Mouse (Mus musculus): Measurements from ENCODE around the gene Metap1d.
A peak's percentile ranks its signal among the peaks of the same experiment; 100 is the strongest.

Gene Metap1d

DNA sequence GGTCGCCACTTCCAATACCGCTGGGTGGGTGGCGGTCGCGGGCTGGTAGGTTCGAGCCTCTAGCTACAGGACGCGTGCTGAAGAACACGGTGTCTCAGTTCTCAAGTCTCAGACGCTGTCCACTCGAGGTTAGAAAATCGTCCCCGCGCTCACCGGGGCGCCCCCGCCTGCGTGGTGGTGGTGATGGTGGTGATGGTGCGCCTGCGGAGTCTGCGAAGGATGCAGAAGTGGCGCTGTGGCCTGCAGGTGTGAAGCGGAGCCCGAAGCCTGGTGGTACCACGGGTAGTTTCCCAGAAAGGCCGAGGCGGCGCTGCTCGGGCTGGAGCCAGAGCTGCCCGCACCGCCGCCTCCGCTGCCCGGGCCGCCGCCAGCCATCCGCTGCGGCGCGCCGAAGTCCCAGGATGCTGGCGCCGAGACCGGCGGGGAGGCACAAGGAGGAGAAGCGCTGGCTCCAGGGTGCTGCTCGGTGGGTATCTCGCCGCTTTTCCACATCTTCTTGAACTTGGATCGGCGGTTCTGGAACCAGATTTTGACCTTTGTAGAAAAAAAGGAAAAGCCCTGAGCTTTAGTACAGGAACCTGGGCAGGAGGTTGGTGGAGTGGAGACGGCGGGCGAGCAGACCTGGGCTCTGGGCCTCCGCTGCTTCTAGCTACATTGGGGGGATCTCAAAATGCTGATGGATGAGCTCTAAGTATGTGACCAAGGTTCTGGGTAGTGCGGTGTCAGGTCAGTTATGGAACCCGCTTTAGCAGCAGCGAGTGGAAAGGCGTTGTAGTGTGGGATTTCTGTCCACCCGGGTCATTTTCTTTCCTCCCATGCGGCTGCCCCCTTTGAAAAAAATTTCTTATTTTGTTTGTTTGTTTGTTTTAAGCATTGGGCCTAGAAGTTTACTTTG is 91.6 kb downstream of the Metap1d start:
- DNase-seq (ENCODE audit: inconsistent ontology term) = no peak

DNA sequence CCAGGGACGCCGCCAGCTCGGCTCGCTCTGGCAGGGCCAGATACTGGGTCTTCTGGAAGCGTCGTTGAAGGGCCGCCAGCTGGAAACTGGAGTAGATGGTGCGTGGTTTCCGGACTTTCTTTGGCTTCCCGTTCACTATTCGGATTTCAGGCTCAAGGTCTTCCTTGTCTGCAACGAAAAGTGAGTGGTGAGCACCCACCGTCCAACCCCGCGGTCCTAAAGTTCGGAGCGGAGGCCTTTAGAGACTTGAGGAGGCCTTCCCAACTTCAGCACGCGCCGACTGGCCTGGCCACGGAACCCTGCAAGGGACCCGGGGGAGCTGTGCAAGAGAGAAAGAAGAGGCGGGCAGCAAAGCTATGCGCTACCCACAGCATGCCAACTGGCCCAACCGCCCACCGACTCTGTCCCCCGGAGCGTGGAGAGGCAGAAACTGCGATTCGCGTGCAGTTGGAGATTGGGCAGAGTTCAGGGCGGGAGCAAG is 92.4 kb downstream of the Metap1d start:
- no peak for DNase-seq (ENCODE audit: inconsistent ontology term)

DNA sequence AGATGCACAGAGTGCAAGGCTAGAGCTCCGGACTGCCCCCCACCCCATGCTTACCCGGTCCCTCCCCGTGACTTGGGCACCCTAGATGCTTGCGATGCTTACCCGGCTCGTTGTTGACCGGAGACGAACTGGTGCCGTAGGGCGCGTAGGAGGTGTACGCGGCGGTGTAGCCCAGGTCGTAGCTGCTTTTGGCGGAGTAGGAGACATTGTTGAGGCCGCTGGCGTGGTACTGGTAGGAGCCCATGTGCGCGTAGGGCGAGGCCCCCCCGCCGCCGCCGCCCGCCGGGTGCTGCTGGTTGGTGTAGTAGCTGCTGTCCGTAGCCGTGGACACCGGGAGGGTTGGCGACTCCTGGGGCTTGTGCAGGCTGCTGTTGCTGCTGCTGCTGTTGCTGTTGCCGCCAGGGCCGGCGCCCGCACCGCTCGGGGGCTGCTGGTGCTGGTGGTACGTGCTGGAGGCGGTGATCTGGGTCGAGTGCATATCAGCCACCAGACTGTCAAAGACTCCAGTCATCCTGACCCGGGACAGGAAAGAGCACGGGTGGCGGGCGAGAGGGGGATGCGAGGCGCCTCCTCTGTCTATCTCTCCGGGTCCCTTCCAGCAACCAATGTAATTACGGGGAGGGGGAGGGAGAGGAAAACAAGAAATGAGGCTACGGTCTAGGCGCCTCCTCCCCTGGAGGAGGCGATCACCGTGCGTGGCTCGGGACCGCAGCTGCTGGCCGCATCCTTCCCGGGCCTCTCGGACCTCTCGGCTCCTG is 93.0 kb downstream of the Metap1d start:
- DNase-seq (ENCODE audit: inconsistent ontology term) = peak; percentile 59

DNA sequence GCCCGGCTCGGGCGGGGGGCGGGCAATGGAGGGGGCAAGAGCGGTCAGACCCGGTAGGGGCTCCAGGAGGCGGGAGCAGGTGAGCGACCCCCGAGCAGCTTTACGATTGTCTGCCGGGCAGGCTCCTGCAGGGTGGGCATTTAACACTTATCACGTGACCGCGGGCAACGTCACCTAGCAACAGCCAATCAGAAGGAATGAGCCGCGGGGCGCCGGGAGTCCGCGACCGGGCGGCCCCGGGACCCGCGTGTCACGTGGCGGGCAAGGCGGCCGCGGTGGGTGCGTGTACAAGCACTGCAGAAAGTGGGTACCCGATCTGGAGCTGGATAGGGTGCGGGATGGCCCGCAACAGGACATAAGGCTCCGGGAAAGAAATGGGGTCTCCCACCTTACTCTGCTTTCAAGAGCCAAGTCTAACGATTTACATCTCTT is 93.6 kb downstream of the Metap1d start, which contains the start of gene Dlx2:
TSS of gene Dlx2 (minus strand) at position 115 of the 432 bp plus-strand sequence.
- DNase-seq (ENCODE audit: inconsistent ontology term) = peak; percentile 70

DNA sequence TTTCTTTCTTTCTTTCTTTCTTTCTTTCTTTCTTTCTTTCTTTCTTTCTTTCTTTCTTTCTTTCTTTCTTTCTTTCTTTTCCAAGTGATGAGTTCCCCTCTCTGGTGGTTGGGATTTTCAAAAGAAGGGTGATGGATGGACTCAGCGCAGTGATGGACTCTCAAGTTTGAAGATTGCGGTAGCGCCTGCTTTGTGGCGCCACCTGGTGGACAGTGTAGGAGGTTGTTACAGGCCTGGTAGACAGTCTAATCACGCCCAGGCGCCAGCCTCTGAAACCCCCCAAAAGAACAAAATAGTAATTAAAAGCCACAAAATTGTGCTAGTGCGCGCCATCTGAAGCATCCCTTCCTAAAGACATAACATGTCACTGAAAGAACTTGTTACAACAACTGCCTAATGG is 94.8 kb downstream of the Metap1d start:
- DNase-seq (ENCODE audit: inconsistent ontology term) = peak; percentile 63

DNA sequence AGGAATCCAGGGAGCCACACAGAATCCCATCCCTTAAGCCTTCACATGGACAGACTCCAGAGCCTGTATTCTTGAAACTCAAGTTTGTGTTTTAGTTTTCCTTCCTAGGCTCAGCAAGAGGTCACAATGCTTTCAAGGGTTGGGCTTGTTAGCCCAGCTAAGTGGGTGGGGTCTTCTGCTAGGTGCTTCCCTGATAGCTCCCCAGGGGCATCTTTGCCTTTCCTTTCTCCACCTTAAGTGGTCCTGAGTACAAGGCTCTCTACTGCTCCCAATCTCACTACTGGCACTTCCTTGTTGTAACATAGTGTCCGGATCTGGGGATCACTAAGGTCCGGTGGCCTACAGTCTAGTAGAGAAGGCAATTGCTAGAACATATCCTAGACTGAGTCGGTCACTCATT is 97.3 kb downstream of the Metap1d start:
- no peak for DNase-seq (ENCODE audit: inconsistent ontology term)

DNA sequence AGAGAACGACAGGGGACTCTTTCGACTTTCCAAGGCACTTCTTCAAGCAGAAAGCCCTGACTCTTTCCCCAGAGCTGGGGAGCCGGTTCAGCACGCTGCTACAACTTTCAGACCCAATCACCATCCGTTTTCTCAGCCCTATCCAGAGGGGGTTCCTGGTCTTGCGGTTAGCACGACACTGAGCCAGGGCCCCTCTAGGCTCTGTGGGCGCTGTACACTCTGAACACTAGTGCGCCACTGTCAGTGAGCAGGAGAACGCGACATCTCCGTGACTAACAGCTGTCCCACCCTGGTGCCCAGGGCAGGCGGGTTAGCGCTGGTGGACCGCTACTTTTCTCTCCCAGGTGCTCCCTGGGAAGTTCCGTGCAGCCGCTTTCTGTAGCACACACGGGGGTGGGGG is 98.6 kb downstream of the Metap1d start:
- no peak for DNase-seq (ENCODE audit: inconsistent ontology term)

DNA sequence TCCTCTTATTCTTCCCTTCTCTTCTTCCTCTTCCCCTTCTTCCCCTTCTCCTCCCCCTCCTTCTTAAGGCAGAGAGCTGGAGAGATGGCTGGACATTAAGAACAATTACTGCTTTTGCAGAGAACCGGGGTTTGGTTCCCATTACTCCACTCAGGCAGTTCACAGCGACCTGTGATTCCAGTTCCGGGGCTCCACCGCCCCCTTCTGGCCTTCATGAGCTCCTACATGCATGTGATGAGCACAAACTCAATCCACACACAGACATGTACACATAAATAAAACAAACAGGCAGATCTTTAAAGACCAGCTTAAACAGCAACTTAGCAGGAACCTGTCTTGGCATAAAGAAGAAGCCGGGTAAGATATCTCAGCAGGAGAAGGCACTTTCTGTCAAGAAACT is 103.0 kb downstream of the Metap1d start:
- no peak for DNase-seq (ENCODE audit: inconsistent ontology term)

DNA sequence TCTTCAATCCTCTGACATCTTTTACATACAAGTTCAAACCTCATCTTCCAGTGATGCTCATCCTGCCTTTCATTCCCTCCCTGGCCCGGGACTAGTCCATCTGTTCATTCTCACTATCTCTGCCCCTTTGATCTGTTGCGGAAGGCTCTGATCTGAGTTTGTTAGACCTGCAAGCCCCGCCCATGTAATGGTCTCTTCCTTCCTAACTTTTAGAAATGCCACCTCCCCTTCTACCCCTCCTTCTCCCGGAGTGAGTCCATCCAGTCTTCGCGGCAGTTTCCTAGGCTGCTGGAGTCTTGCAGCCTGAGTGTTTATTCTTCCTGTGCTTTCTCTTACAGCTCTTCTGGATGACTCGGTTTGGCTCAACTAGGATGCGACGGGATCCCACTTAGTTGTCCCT is 113.4 kb downstream of the Metap1d start:
- DNase-seq (ENCODE audit: inconsistent ontology term) = no peak

DNA sequence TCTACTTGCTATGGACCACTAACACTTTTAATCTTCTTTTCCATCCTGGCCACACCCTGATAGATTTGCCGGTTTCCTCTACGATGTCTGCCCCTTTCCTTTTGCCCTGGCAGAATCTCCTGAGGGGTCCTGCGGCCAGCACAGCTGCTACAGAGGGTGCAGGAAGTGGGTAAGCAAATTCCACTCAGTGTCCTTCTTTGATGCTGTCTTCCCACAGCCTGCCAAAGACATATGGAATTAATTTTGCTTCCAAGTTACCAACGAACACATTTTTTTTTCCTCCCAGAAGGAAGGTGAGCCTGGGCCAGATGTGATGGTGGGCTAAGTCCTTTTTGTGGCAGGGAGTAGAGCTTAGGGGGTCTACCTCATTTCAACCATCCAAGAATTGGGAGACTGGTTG is 120.7 kb downstream of the Metap1d start:
- DNase-seq (ENCODE audit: inconsistent ontology term) = no peak
